Comparison of ENCODE assay signal across 10 mouse cellular contexts in the genomic region with DNA sequence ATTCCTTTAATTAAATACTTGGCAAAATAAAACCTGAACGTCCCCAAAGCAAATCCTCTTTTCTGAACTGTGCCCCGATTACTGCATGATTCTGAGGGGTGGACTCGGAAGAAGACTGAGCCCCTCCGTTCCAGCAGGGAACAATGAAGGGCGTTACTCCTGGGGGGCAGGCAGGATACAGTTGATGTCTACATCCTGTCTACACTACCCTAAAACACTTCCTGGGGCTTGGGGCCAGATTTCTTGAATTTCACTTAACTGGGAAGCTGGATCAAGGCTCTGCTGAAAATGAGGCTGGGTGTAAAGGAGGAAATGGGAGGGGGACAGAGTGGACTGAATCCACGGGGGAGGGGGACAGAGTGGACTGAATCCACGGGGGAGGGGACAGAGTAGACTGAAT. TPM values are rescaled to one million over a fixed set of nuclear protein-coding genes. Genes with fewer than 3 reads are reported as not detected.
A peak's percentile ranks its signal among the peaks of the same experiment; 100 is the strongest.
DNase-seq lines count a peak whose midpoint lies in the region; ATAC-seq and TF ChIP-seq lines count a peak whose summit lies in the region.
"Had no signal": no experiment of that assay in that cellular context is flagged by ENCODE, and none has a peak within 500 bp of the region (broad histone marks: within the 10 kb centered on the region; RNA-seq: fewer than 3 reads in every experiment).

No protein-coding gene starts in this region.

- H3K27me3 ChIP-seq in intestine, embryonic 15.5 days (replicated peaks): no peaks in the 10 kb centered on the region
- no peaks in the 10 kb centered on the region for H3K27me3 ChIP-seq in intestine, postnatal 0 days (replicated peaks; ENCODE audit: control insufficient read depth, insufficient read depth, low read length)
- H3K27me3 ChIP-seq in heart, embryonic 12.5 days (replicated peaks): 0 out of 2 replicates have a peak, but pooled peaks cover 3% of the 10 kb centered on the region
- no peaks in the 10 kb centered on the region for H3K27me3 ChIP-seq in kidney, postnatal 0 days (ENCODE audit: insufficient read depth, low read length)

- no peaks in the 10 kb centered on the region for H3K9me3 ChIP-seq in intestine, embryonic 15.5 days
- no peaks in the 10 kb centered on the region for H3K9me3 ChIP-seq in intestine, postnatal 0 days (ENCODE audit: control insufficient read depth)
- H3K9me3 ChIP-seq in heart, embryonic 12.5 days (replicated peaks): no peaks in the 10 kb centered on the region
- no peaks in the 10 kb centered on the region for H3K9me3 ChIP-seq in kidney, postnatal 0 days (replicated peaks; ENCODE audit: low read length)
- H3K9me3 ChIP-seq: forebrain, embryonic 13.5 days had no signal

- H3K4me1 ChIP-seq in intestine, embryonic 15.5 days (replicated peaks): peaks cover 13% of the 10 kb centered on the region; the same call in 1 of the 2 replicates
- no peaks in the 10 kb centered on the region for H3K4me1 ChIP-seq in intestine, postnatal 0 days (replicated peaks; ENCODE audit: control insufficient read depth, insufficient read depth, low read length)
- peaks cover 47% of the 10 kb centered on the region for H3K4me1 ChIP-seq in heart, embryonic 12.5 days (replicated peaks)
- 0 out of 2 replicates have a peak, but pooled peaks cover 7% of the 10 kb centered on the region for H3K4me1 ChIP-seq in kidney, postnatal 0 days (replicated peaks; ENCODE audit: insufficient read depth, low read length)
- H3K4me1 ChIP-seq: forebrain, embryonic 13.5 days had no signal

- no peak overlapping the region for H3K4me2 ChIP-seq in intestine, embryonic 15.5 days (replicated peaks)
- no peak overlapping the region for H3K4me2 ChIP-seq in intestine, postnatal 0 days (replicated peaks; ENCODE audit: low read depth)
- H3K4me2 ChIP-seq in heart, embryonic 12.5 days: no peak overlapping the region
- H3K4me2 ChIP-seq in kidney, postnatal 0 days (ENCODE audit: low read length): no peak overlapping the region
- H3K4me2 ChIP-seq: forebrain, embryonic 13.5 days had no signal

- H3K9ac ChIP-seq in intestine, embryonic 15.5 days: no peak overlapping the region
- H3K9ac ChIP-seq in intestine, postnatal 0 days (ENCODE audit: low read depth, low read length): no peak overlapping the region
- no peak overlapping the region for H3K9ac ChIP-seq in heart, embryonic 12.5 days
- H3K9ac ChIP-seq in kidney, postnatal 0 days (ENCODE audit: low read depth, low read length): no peak overlapping the region
- H3K9ac ChIP-seq: forebrain, embryonic 13.5 days had no signal

- TF ChIP-seq CTCF in intestine, postnatal 0 days (IDR thresholded peaks at IDR 0.05; ENCODE audit: low read depth): no peak
- TF ChIP-seq CTCF in kidney, postnatal 0 days (IDR thresholded peaks at IDR 0.05; ENCODE audit: low read depth): no peak

- H3K4me3 ChIP-seq in intestine, embryonic 15.5 days (replicated peaks): no peak overlapping the region
- H3K4me3 ChIP-seq in intestine, postnatal 0 days (ENCODE audit: low read depth, low read length): no peak overlapping the region
- H3K4me3 ChIP-seq in heart, embryonic 12.5 days: no peak overlapping the region
- no peak overlapping the region for H3K4me3 ChIP-seq in kidney, postnatal 0 days (replicated peaks; ENCODE audit: low read depth, low read length)
- H3K4me3 ChIP-seq: forebrain, embryonic 13.5 days had no signal

- no peak for ATAC-seq in intestine, embryonic 15.5 days
- ATAC-seq in intestine, postnatal 0 days: no peak
- peak; percentile 53 for ATAC-seq in heart, embryonic 12.5 days (ENCODE audit: insufficient number of reproducible peaks, low FRiP score)
- ATAC-seq in kidney, postnatal 0 days (replicated peaks; ENCODE audit: low FRiP score, low read depth): no peak
- ATAC-seq: forebrain, embryonic 13.5 days had no signal

- H3K27ac ChIP-seq in intestine, embryonic 15.5 days: peak overlapping the region; percentile 39; the same call in 1 of the 2 replicates
- H3K27ac ChIP-seq in intestine, postnatal 0 days (ENCODE audit: low read depth, low read length): no peak overlapping the region
- peak overlapping the region; percentile 89 for H3K27ac ChIP-seq in heart, embryonic 12.5 days (ENCODE audit: poor library complexity, severe bottlenecking)
- H3K27ac ChIP-seq in kidney, postnatal 0 days: peak overlapping the region; percentile 83
- H3K27ac ChIP-seq: forebrain, embryonic 13.5 days had no signal

- WGBS in intestine, embryonic 15.5 days: 40% methylated on average over 7 of the region's 7 CpGs
- WGBS in intestine, postnatal 0 days: 40% methylated on average over 7 of the region's 7 CpGs
- WGBS in heart, embryonic 12.5 days: 42% methylated on average over 7 of the region's 7 CpGs
- WGBS in kidney, postnatal 0 days: 21% methylated on average over 7 of the region's 7 CpGs

- H3K36me3 ChIP-seq in intestine, embryonic 15.5 days: no peaks in the 10 kb centered on the region
- H3K36me3 ChIP-seq in intestine, postnatal 0 days (ENCODE audit: control insufficient read depth, insufficient read depth): no peaks in the 10 kb centered on the region
- H3K36me3 ChIP-seq in heart, embryonic 12.5 days: no peaks in the 10 kb centered on the region
- no peaks in the 10 kb centered on the region for H3K36me3 ChIP-seq in kidney, postnatal 0 days (ENCODE audit: insufficient read depth, low read length)

- DNase-seq in kidney, postnatal 0 days (ENCODE audit: low spot score): peak; percentile 86
- peak; percentile 9 for DNase-seq in mesoderm, embryonic 11.5 days (ENCODE audit: low read depth, low spot score)
- DNase-seq in urinary bladder, postnatal 14 days (ENCODE audit: low spot score): no peak
- DNase-seq in ovary, postnatal 36 days (ENCODE audit: low spot score): no peak
- DNase-seq in cerebellum, adult 9-11 months: no peak
- DNase-seq: midbrain, embryonic 14.5 days had no signal

RNA-seq across cellular contexts. Expression of gene Ergic1, which starts 13.5 kb away (rescaled TPM):
- polyA plus RNA-seq in intestine, embryonic 15.5 days (2015; fragmentation: Nextera tagmentation; extraction: Ambion mirVana): 97.0 and 100 TPM in 2 replicates
- 48.6 TPM in 2 replicates for polyA plus RNA-seq in intestine, postnatal 0 days (2015; fragmentation: Nextera tagmentation; extraction: Ambion mirVana)
- 115 and 121 TPM in 2 replicates for polyA plus RNA-seq in heart, embryonic 12.5 days (2016; fragmentation: Nextera tagmentation; extraction: Ambion mirVana)
- 103 and 107 TPM in 2 replicates for polyA plus RNA-seq in kidney, postnatal 0 days (2015; fragmentation: Nextera tagmentation; extraction: Ambion mirVana)

RNA-seq across cellular contexts. Expression of gene Dusp1, which starts 14.2 kb away (rescaled TPM):
- polyA plus RNA-seq in intestine, embryonic 15.5 days (2015; fragmentation: Nextera tagmentation; extraction: Ambion mirVana): 14.3 and 15.1 TPM in 2 replicates
- polyA plus RNA-seq in intestine, postnatal 0 days (2015; fragmentation: Nextera tagmentation; extraction: Ambion mirVana): 18.9 and 19.4 TPM in 2 replicates
- polyA plus RNA-seq in heart, embryonic 12.5 days (2016; fragmentation: Nextera tagmentation; extraction: Ambion mirVana): 36.2 and 38.7 TPM in 2 replicates
- polyA plus RNA-seq in kidney, postnatal 0 days (2015; fragmentation: Nextera tagmentation; extraction: Ambion mirVana): 28.3 and 31.5 TPM in 2 replicates

Comparison
In these comparisons a context has a peak if more than half of its experiments do, and no peak if none do; other contexts are left out.
1. DNase-seq: peak in kidney, postnatal 0 days (single experiment) and mesoderm, embryonic 11.5 days (single experiment); none in urinary bladder, postnatal 14 days (single experiment), ovary, postnatal 36 days (single experiment) and cerebellum, adult 9-11 months (single experiment).